Mouse (Mus musculus) gastrocnemius, postnatal 25 days (tissue): ENCODE measurements around the gene Sec14l1. TPM values are rescaled to one million over a fixed set of nuclear protein-coding genes. Genes with fewer than 3 reads are reported as not detected.

Experiments used
- DNase-seq: peaks from one replicate; pipeline ENCODE4 v3.0.0; 2022
- total RNA-seq, 2 experiments: library from RNA; stranded (reverse); gene quantifications; 1 replicate in 1 of 2; 2 replicates in 1 of 2; pipeline ENCODE4 v1.2.3; 2021

Gene Sec14l1
- total RNA-seq, 2 experiments from 2014 or later: 40.7 to 45.1 TPM

GRCm38 (mm10) chr11:117127931-117128548 lies 13.1 kb downstream of the Sec14l1 start:
- DNase-seq: peak; percentile 66

GRCm38 (mm10) chr11:117129473-117129872 lies 14.5 kb downstream of the Sec14l1 start:
- DNase-seq: no peak

GRCm38 (mm10) chr11:117130068-117130467 lies 15.1 kb downstream of the Sec14l1 start:
- DNase-seq: no peak

GRCm38 (mm10) chr11:117130888-117131287 lies 15.9 kb downstream of the Sec14l1 start:
- peak; percentile 77 for DNase-seq

- DNase-seq: no peak
These were observed 16.5 kb downstream of the Sec14l1 start for GRCm38 (mm10) chr11:117131450-117131849.

GRCm38 (mm10) chr11:117134776-117135387 lies 19.9 kb downstream of the Sec14l1 start:
- no peak for DNase-seq

GRCm38 (mm10) chr11:117135457-117136290 lies 20.7 kb downstream of the Sec14l1 start:
- DNase-seq: no peak

- DNase-seq: no peak
These were observed 21.9 kb downstream of the Sec14l1 start for GRCm38 (mm10) chr11:117136880-117137279.

GRCm38 (mm10) chr11:117138213-117138761 lies 23.3 kb downstream of the Sec14l1 start:
- no peak for DNase-seq

- peak; percentile 60 for DNase-seq
These were observed 24.0 kb downstream of the Sec14l1 start for GRCm38 (mm10) chr11:117138795-117139463.

- DNase-seq: no peak
These were observed 26.5 kb downstream of the Sec14l1 start for GRCm38 (mm10) chr11:117141376-117142001.

GRCm38 (mm10) chr11:117142507-117142906 lies 27.5 kb downstream of the Sec14l1 start:
- no peak for DNase-seq

- no peak for DNase-seq
These were observed 30.6 kb downstream of the Sec14l1 start for GRCm38 (mm10) chr11:117145451-117146117.

GRCm38 (mm10) chr11:117146118-117146506 lies 31.1 kb downstream of the Sec14l1 start:
- DNase-seq: no peak

GRCm38 (mm10) chr11:117146776-117147536 lies 32.0 kb downstream of the Sec14l1 start:
- DNase-seq: no peak

GRCm38 (mm10) chr11:117148893-117149685 lies 34.1 kb downstream of the Sec14l1 start:
- no peak for DNase-seq

GRCm38 (mm10) chr11:117150467-117150966 lies 35.5 kb downstream of the Sec14l1 start:
- no peak for DNase-seq

- no peak for DNase-seq
These were observed 36.5 kb downstream of the Sec14l1 start for GRCm38 (mm10) chr11:117151461-117151860.

- DNase-seq: no peak
These were observed 37.6 kb downstream of the Sec14l1 start for GRCm38 (mm10) chr11:117152541-117152940.
